Mouse (Mus musculus): Measurements from ENCODE around the gene Cplx2.
A peak's percentile ranks its signal among the peaks of the same experiment; 100 is the strongest.

Gene Cplx2

GRCm38 (mm10) chr13:54371049-54371386 is at the start of gene Cplx2:
TSS of gene Cplx2 (plus strand) at chr13:54371349.
- DNase-seq: no peak

- peak; percentile 79 for DNase-seq
These were observed 48.5 kb upstream of the Cplx2 start for GRCm38 (mm10) chr13:54322396-54323306.

GRCm38 (mm10) chr13:54323307-54324165 is 47.6 kb upstream of the Cplx2 start:
- DNase-seq: no peak

GRCm38 (mm10) chr13:54324178-54324577 is 47.0 kb upstream of the Cplx2 start:
- no peak for DNase-seq

GRCm38 (mm10) chr13:54325814-54326213 is 45.3 kb upstream of the Cplx2 start:
- DNase-seq: no peak

GRCm38 (mm10) chr13:54326686-54327447 is 44.3 kb upstream of the Cplx2 start:
- no peak for DNase-seq

GRCm38 (mm10) chr13:54328029-54328428 is 43.1 kb upstream of the Cplx2 start:
- no peak for DNase-seq

GRCm38 (mm10) chr13:54328954-54329490 is 42.1 kb upstream of the Cplx2 start:
- no peak for DNase-seq

GRCm38 (mm10) chr13:54331825-54332675 is 39.1 kb upstream of the Cplx2 start:
- DNase-seq: no peak

- DNase-seq: no peak
These were observed 38.1 kb upstream of the Cplx2 start for GRCm38 (mm10) chr13:54332921-54333477.

GRCm38 (mm10) chr13:54337058-54337457 is 34.1 kb upstream of the Cplx2 start:
- peak; percentile 75 for DNase-seq

- DNase-seq: no peak
These were observed 33.6 kb upstream of the Cplx2 start for GRCm38 (mm10) chr13:54337541-54337940.

- DNase-seq: no peak
These were observed 32.3 kb upstream of the Cplx2 start for GRCm38 (mm10) chr13:54338815-54339214.

- DNase-seq: peak; percentile 63
These were observed 25.1 kb upstream of the Cplx2 start for GRCm38 (mm10) chr13:54345885-54346647.

- DNase-seq: no peak
These were observed 23.1 kb upstream of the Cplx2 start for GRCm38 (mm10) chr13:54348011-54348410.

- peak; percentile 81 for DNase-seq
These were observed 21.9 kb upstream of the Cplx2 start for GRCm38 (mm10) chr13:54349126-54349759.

GRCm38 (mm10) chr13:54357420-54357819 is 13.7 kb upstream of the Cplx2 start:
- DNase-seq: peak; percentile 71

GRCm38 (mm10) chr13:54359181-54359580 is 12.0 kb upstream of the Cplx2 start:
- DNase-seq: no peak

GRCm38 (mm10) chr13:54364686-54365085 is 6.5 kb upstream of the Cplx2 start:
- peak; percentile 58 for DNase-seq

- peak; percentile 76 for DNase-seq
These were observed 3.4 kb upstream of the Cplx2 start for GRCm38 (mm10) chr13:54367758-54368157.

All from cerebellum, adult 11-12 months (tissue).